Mouse (Mus musculus): ENCODE results near the gene Oard1. TPM values are rescaled to one million over a fixed set of nuclear protein-coding genes. Genes with fewer than 3 reads are reported as not detected.

The Oard1 gene
- polyA plus RNA-seq, 1 experiment from 2014 or later = 91.8 TPM

DNA sequence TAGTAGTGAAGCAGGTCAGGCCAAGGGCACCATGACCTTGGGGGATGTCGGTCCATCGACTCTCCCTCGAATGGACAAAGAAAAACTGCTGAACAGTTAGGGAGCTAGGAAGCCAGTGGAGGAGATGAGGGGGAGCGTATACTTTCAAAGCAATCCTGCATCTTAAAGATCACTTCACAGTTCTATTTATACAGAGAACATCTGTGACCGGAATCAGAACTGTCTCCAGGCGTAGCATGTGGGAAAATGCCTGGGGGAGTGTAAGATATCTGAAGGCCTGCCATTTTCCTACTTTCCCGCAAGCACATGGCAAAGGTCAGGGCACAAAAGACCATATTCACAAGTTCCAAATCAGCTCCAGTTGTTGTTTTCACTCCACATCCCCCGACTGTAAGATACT lies 36.8 kb upstream of the Oard1 start:
- Histone ChIP-seq H3K36me3 (ENCODE audit: control insufficient read depth, insufficient read depth, low read length) (no peaks in the 10 kb centered on the region), H3K27me3 (ENCODE audit: control insufficient read depth, insufficient read depth, low read length) (no peaks in the 10 kb centered on the region), H3K4me2 (ENCODE audit: low read depth, low read length, severe bottlenecking) (no peak overlapping the region), H3K9ac (ENCODE audit: low read length) (no peak overlapping the region), H3K4me3 (ENCODE audit: low read depth, low read length) (no peak overlapping the region), H3K9me3 (ENCODE audit: control insufficient read depth, low read length) (no peaks in the 10 kb centered on the region), H3K27ac (ENCODE audit: low read depth, low read length) (no peak overlapping the region), H3K4me1 (replicated peaks; ENCODE audit: control insufficient read depth, insufficient read depth, low read length) (no peaks in the 10 kb centered on the region)
- DNase-seq (ENCODE audit: low spot score) (no peak), ATAC-seq (replicated peaks; ENCODE audit: low FRiP score) (no peak)
- WGBS = 78% methylated on average over 8 of the region's 8 CpGs

DNA sequence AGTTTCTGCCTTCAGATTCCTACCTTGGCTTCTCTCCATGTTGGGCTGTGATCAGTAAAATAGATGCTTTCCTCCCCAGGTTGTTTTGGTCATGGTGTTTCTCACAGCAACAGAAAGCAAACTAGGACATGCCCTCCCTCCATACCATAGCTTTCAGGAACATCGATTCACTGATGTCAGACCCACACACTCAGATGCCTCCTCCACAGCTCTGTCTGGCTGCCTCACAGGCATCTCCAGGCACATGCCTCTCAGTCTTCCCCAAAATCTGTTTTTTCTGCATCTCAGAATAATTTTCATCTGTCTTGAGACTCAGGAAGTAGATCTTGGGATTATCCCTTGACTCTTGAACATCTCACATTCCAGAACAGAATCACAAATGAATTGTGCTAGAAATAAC lies 33.7 kb upstream of the Oard1 start:
- no peaks in the 10 kb centered on the region for H3K27me3 ChIP-seq (ENCODE audit: control insufficient read depth, insufficient read depth, low read length)
- H3K4me1 ChIP-seq (replicated peaks; ENCODE audit: control insufficient read depth, insufficient read depth, low read length) = no peaks in the 10 kb centered on the region
- no peak overlapping the region for H3K27ac ChIP-seq (ENCODE audit: low read depth, low read length)
- no peaks in the 10 kb centered on the region for H3K9me3 ChIP-seq (ENCODE audit: control insufficient read depth, low read length)
- DNase-seq (ENCODE audit: low spot score) (no peak), ATAC-seq (replicated peaks; ENCODE audit: low FRiP score) (no peak)
- H3K9ac ChIP-seq (ENCODE audit: low read length) = no peak overlapping the region
- no peaks in the 10 kb centered on the region for H3K36me3 ChIP-seq (ENCODE audit: control insufficient read depth, insufficient read depth, low read length)
- H3K4me2 ChIP-seq (ENCODE audit: low read depth, low read length, severe bottlenecking) = no peak overlapping the region
- H3K4me3 ChIP-seq (ENCODE audit: low read depth, low read length) = no peak overlapping the region
- 89% methylated on average over 1 of the region's 1 CpGs for WGBS

DNA sequence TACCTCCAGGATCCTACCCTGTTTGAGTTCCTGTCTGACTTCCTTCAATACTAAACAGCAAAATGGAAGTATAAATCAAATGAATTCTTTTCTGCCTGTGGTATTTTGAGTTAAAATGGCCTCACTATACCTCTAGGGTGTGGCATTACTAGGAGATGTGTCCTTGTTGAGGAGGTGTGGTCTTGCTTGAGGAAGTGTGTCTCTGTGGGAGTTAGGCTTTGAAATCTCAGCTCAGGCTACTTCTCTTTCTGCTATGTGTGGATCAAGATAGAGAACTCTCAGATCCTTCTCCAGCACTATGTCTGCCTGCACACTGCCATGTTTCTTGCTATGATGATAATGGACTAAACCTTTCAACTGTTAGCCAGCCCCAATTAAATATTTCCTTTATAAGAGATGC lies 30.8 kb upstream of the Oard1 start:
- no peak overlapping the region for H3K9ac ChIP-seq (ENCODE audit: low read length)
- H3K27ac ChIP-seq (ENCODE audit: low read depth, low read length) = no peak overlapping the region
- DNase-seq (ENCODE audit: low spot score) = no peak
- no peaks in the 10 kb centered on the region for H3K9me3 ChIP-seq (ENCODE audit: control insufficient read depth, low read length)
- no peak overlapping the region for H3K4me3 ChIP-seq (ENCODE audit: low read depth, low read length)
- H3K36me3 ChIP-seq (ENCODE audit: control insufficient read depth, insufficient read depth, low read length) = no peaks in the 10 kb centered on the region
- no peak for ATAC-seq (replicated peaks; ENCODE audit: low FRiP score)
- H3K27me3 ChIP-seq (ENCODE audit: control insufficient read depth, insufficient read depth, low read length) = no peaks in the 10 kb centered on the region
- no peak overlapping the region for H3K4me2 ChIP-seq (ENCODE audit: low read depth, low read length, severe bottlenecking)
- H3K4me1 ChIP-seq (replicated peaks; ENCODE audit: control insufficient read depth, insufficient read depth, low read length) = no peaks in the 10 kb centered on the region

DNA sequence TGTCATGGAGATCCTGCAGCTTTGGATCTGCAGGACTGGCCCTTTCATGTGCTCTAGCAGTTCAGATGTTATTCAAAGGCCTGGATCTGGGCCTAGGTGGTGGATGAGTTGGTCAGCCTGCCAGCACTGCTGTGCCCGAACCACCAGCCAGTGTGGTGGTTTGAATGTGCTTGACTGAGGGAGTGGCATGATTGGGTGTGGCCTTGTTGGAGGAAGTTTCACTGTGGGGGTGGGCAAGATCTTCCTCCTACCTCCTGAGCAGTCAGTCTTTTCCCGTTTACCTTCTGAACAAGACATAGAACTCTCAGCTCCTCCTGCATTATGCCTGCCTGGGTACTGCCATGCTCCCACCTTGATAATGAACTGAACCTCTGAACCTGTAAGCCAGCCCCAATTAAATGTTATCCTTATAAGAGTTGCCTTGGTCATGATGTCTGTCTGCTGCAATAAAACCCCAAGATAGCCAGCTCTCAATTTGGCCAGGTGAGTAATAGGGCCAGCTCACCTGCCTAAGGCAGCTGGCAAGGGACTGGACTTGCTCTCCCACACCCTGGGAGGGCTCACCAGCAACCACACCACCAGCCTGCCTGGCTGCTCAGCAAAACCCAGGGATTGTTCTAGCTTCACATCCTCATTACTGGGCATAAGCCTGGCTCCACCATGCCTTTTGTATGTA lies 23.9 kb upstream of the Oard1 start:
- peaks cover 9% of the 10 kb centered on the region; the same call in 1 of the 2 replicates for H3K36me3 ChIP-seq (ENCODE audit: control insufficient read depth, insufficient read depth, low read length)
- 88% methylated on average over 2 of the region's 2 CpGs for WGBS

DNA sequence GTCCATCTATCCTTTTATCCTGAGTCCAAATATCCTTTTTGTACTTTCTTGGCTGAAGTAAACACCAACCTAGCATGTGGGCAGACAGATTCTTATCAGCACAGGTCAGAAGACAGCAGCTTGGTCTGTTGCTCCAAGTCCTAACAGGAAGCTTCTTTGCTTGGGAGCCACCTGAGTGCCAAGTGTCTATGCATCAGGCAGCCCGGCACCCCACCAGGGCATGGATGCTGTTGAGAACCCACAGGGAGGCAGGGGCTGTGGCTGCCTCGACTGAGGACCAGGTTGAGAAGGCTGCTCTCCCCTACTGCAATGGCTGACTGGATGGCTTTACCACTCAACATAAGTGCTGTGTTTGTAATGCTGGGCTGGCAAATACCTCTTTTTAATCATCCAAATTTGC lies 21.1 kb upstream of the Oard1 start:
- DNase-seq (ENCODE audit: low spot score) (no peak), ATAC-seq (replicated peaks; ENCODE audit: low FRiP score) (no peak)
- no peaks in the 10 kb centered on the region for H3K9me3 ChIP-seq (ENCODE audit: control insufficient read depth, low read length)
- no peak overlapping the region for H3K4me2 ChIP-seq (ENCODE audit: low read depth, low read length, severe bottlenecking)
- no peaks in the 10 kb centered on the region for H3K4me1 ChIP-seq (replicated peaks; ENCODE audit: control insufficient read depth, insufficient read depth, low read length)
- H3K27ac ChIP-seq (ENCODE audit: low read depth, low read length) = no peak overlapping the region
- 88% methylated on average over 2 of the region's 2 CpGs for WGBS
- H3K9ac ChIP-seq (ENCODE audit: low read length) = no peak overlapping the region
- no peaks in the 10 kb centered on the region for H3K27me3 ChIP-seq (ENCODE audit: control insufficient read depth, insufficient read depth, low read length)
- peaks cover 26% of the 10 kb centered on the region for H3K36me3 ChIP-seq (ENCODE audit: control insufficient read depth, insufficient read depth, low read length)
- H3K4me3 ChIP-seq (ENCODE audit: low read depth, low read length) = no peak overlapping the region

More for the DNA sequence above, 23.9 kb upstream of the Oard1 start:
- H3K9me3 ChIP-seq (ENCODE audit: control insufficient read depth, low read length) = no peaks in the 10 kb centered on the region
- no peak overlapping the region for H3K4me3 ChIP-seq (ENCODE audit: low read depth, low read length)
- H3K27ac ChIP-seq (ENCODE audit: low read depth, low read length) = no peak overlapping the region
- H3K4me1 ChIP-seq (replicated peaks; ENCODE audit: control insufficient read depth, insufficient read depth, low read length) = no peaks in the 10 kb centered on the region
- no peak for ATAC-seq (replicated peaks; ENCODE audit: low FRiP score)
- H3K27me3 ChIP-seq (ENCODE audit: control insufficient read depth, insufficient read depth, low read length) = no peaks in the 10 kb centered on the region
- no peak overlapping the region for H3K4me2 ChIP-seq (ENCODE audit: low read depth, low read length, severe bottlenecking)
- H3K9ac ChIP-seq (ENCODE audit: low read length) = no peak overlapping the region
- DNase-seq (ENCODE audit: low spot score) = no peak

DNA sequence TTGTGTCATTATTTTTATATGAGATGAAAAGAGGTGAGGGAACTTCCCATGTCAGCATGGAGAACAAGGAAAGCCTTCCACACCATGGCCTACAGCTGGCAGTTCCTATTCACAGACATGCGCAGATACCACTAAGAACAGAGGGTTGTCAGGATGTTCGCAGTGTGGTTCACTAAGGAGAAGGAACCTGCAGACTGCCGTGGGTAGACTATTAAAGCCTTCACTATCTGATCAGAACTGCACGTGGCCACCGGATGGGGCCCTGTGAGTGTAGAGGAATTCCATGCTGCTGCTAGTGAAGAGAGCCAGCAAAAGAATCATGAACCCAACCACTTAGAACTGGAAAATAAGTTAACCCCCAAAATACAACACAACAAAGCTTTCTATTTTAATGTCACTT lies 20.4 kb upstream of the Oard1 start:
- Histone ChIP-seq H3K27me3 (ENCODE audit: control insufficient read depth, insufficient read depth, low read length) (no peaks in the 10 kb centered on the region), H3K36me3 (ENCODE audit: control insufficient read depth, insufficient read depth, low read length) (peaks cover 31% of the 10 kb centered on the region), H3K4me1 (replicated peaks; ENCODE audit: control insufficient read depth, insufficient read depth, low read length) (no peaks in the 10 kb centered on the region), H3K9ac (ENCODE audit: low read length) (no peak overlapping the region), H3K27ac (ENCODE audit: low read depth, low read length) (no peak overlapping the region), H3K9me3 (ENCODE audit: control insufficient read depth, low read length) (no peaks in the 10 kb centered on the region), H3K4me3 (ENCODE audit: low read depth, low read length) (no peak overlapping the region), H3K4me2 (ENCODE audit: low read depth, low read length, severe bottlenecking) (no peak overlapping the region)
- no peak for DNase-seq (ENCODE audit: low spot score)
- 93% methylated on average over 5 of the region's 5 CpGs for WGBS
- no peak for ATAC-seq (replicated peaks; ENCODE audit: low FRiP score)

DNA sequence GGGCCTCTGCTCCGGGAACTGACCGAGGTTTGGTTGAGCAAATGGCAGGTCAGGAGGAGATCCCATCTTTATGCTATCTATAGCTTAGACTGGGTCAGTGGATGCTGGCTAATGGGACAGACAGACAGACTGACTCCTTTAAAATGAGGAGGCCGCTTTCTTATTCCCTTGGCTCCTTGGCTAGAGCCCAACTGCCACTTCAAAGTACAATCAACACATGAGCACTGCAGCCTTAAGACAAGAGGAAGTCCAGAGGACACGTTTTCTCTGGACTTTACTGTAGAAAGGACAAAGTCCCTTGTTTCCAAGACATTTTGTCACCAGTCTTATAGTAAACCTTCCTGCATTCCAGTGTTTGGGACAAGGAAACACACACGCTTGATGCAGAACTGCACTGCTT lies 18.4 kb upstream of the Oard1 start:
- Histone ChIP-seq H3K9me3 (ENCODE audit: control insufficient read depth, low read length) (no peaks in the 10 kb centered on the region), H3K27me3 (ENCODE audit: control insufficient read depth, insufficient read depth, low read length) (no peaks in the 10 kb centered on the region), H3K4me3 (ENCODE audit: low read depth, low read length) (no peak overlapping the region), H3K9ac (ENCODE audit: low read length) (no peak overlapping the region), H3K4me2 (ENCODE audit: low read depth, low read length, severe bottlenecking) (no peak overlapping the region), H3K27ac (ENCODE audit: low read depth, low read length) (no peak overlapping the region), H3K4me1 (replicated peaks; ENCODE audit: control insufficient read depth, insufficient read depth, low read length) (no peaks in the 10 kb centered on the region), H3K36me3 (ENCODE audit: control insufficient read depth, insufficient read depth, low read length) (peaks cover 34% of the 10 kb centered on the region)
- 93% methylated on average over 5 of the region's 5 CpGs for WGBS
- ATAC-seq (replicated peaks; ENCODE audit: low FRiP score) (no peak), DNase-seq (ENCODE audit: low spot score) (no peak)

DNA sequence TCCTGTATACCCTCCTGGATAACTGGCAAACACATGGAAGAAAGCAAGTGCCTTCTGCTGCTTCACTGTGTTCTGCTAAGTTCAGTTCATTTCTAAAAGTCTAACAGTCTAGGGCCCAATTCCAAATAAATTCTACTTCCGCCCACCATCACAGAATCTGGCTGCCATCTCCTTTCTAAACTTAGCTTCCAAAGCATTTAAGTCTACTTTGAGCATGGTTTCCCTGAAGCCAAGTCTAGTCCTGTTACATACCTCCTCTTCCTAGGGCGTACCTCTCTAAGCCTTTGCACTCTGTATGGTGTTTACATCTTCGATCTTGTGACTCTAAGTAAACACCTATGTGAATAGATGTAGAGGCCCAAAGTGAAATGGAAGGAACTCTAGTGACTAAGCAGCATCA lies 17.2 kb upstream of the Oard1 start:
- 97% methylated on average over 3 of the region's 3 CpGs for WGBS
- Histone ChIP-seq H3K27me3 (ENCODE audit: control insufficient read depth, insufficient read depth, low read length) (no peaks in the 10 kb centered on the region), H3K36me3 (ENCODE audit: control insufficient read depth, insufficient read depth, low read length) (peaks cover 34% of the 10 kb centered on the region), H3K27ac (ENCODE audit: low read depth, low read length) (no peak overlapping the region), H3K4me2 (ENCODE audit: low read depth, low read length, severe bottlenecking) (no peak overlapping the region), H3K9me3 (ENCODE audit: control insufficient read depth, low read length) (no peaks in the 10 kb centered on the region), H3K4me1 (replicated peaks; ENCODE audit: control insufficient read depth, insufficient read depth, low read length) (no peaks in the 10 kb centered on the region), H3K4me3 (ENCODE audit: low read depth, low read length) (no peak overlapping the region), H3K9ac (ENCODE audit: low read length) (no peak overlapping the region)
- DNase-seq (ENCODE audit: low spot score) (no peak), ATAC-seq (replicated peaks; ENCODE audit: low FRiP score) (no peak)

DNA sequence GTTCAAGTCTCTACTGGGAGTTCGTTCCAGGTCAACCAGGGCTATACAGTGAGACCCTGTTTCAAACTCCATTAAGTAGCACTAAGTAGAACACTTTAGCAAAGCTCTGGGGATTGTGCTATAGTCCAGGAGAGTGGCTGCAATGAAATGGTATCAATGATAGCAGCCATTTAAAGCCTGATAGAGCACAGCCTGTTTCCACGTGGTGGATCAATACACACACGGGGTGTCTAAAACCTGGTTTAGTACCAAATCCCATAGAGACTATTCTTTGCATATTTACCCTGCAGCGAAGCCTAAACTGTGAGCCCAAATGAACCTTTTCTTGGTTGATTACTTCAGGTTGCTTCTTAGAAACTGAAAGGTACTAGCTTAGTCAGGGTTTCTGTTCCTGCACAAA lies 8.1 kb upstream of the Oard1 start:
- H3K4me3 ChIP-seq (ENCODE audit: low read depth, low read length) = no peak overlapping the region
- no peaks in the 10 kb centered on the region for H3K27me3 ChIP-seq (ENCODE audit: control insufficient read depth, insufficient read depth, low read length)
- no peak overlapping the region for H3K4me2 ChIP-seq (ENCODE audit: low read depth, low read length, severe bottlenecking)
- H3K36me3 ChIP-seq (ENCODE audit: control insufficient read depth, insufficient read depth, low read length) = no peaks in the 10 kb centered on the region; the same call in 1 of the 2 replicates
- WGBS = 86% methylated on average over 4 of the region's 4 CpGs
- ATAC-seq (replicated peaks; ENCODE audit: low FRiP score) = no peak
- H3K9me3 ChIP-seq (ENCODE audit: control insufficient read depth, low read length) = no peaks in the 10 kb centered on the region
- no peak overlapping the region for H3K27ac ChIP-seq (ENCODE audit: low read depth, low read length)
- no peak overlapping the region for H3K9ac ChIP-seq (ENCODE audit: low read length)
- no peaks in the 10 kb centered on the region for H3K4me1 ChIP-seq (replicated peaks; ENCODE audit: control insufficient read depth, insufficient read depth, low read length)
- DNase-seq (ENCODE audit: low spot score) = no peak

All from forebrain, embryonic 11.5 days (tissue).